Mouse (Mus musculus) cerebellum, postnatal 4 days (tissue): ENCODE measurements around the gene Tpbgl.
A peak's percentile ranks its signal among the peaks of the same experiment; 100 is the strongest.

ENCODE experiments used
- DNase-seq, 2 experiments: peaks; one replicate each; pipeline ENCODE4 v3.0.0; 2022; ENCODE audit warnings: low spot score in 2 of 2, mixed read lengths in 1 of 2

Tpbgl gene

GRCm38 (mm10) chr7:99626376-99627270, at the start of gene Tpbgl:
Gene Tpbgl, minus strand, starts transcription at chr7:99627103.
- peak in 1 of 2 experiments; percentile 40 for DNase-seq

GRCm38 (mm10) chr7:99674890-99675289, 48.0 kb upstream of the Tpbgl start:
- no peak for DNase-seq

- no peak for DNase-seq
These were observed 47.3 kb upstream of the Tpbgl start for GRCm38 (mm10) chr7:99674209-99674608.

- DNase-seq, result no peak
These were observed 46.3 kb upstream of the Tpbgl start for GRCm38 (mm10) chr7:99673188-99673587.

GRCm38 (mm10) chr7:99671544-99672435, 44.9 kb upstream of the Tpbgl start:
- DNase-seq, result no peak

GRCm38 (mm10) chr7:99670915-99671314, 44.0 kb upstream of the Tpbgl start:
- DNase-seq, result no peak

GRCm38 (mm10) chr7:99668802-99669201, 41.9 kb upstream of the Tpbgl start:
- DNase-seq, result peak in 1 of 2 experiments; percentile 33

- no peak for DNase-seq
These were observed 40.2 kb upstream of the Tpbgl start for GRCm38 (mm10) chr7:99667096-99667495.

- no peak for DNase-seq
These were observed 39.0 kb upstream of the Tpbgl start for GRCm38 (mm10) chr7:99665731-99666452.

GRCm38 (mm10) chr7:99664571-99665485, 37.9 kb upstream of the Tpbgl start:
- DNase-seq, result peak in 1 of 2 experiments; percentile 59

GRCm38 (mm10) chr7:99663507-99664220, 36.8 kb upstream of the Tpbgl start:
- DNase-seq, result no peak

GRCm38 (mm10) chr7:99662311-99662710, 35.4 kb upstream of the Tpbgl start:
- no peak for DNase-seq

- peak in 1 of 2 experiments; percentile 38 for DNase-seq
These were observed 34.8 kb upstream of the Tpbgl start for GRCm38 (mm10) chr7:99661571-99662230.

- no peak for DNase-seq
These were observed 34.2 kb upstream of the Tpbgl start for GRCm38 (mm10) chr7:99661071-99661470.

GRCm38 (mm10) chr7:99659379-99660029, 32.6 kb upstream of the Tpbgl start:
- peak; percentile 70 to 71 for DNase-seq

- no peak for DNase-seq
These were observed 27.3 kb upstream of the Tpbgl start for GRCm38 (mm10) chr7:99654244-99654643.

GRCm38 (mm10) chr7:99649585-99649984, 22.7 kb upstream of the Tpbgl start:
- DNase-seq, result no peak

GRCm38 (mm10) chr7:99648623-99649022, 21.7 kb upstream of the Tpbgl start:
- DNase-seq, result peak in 1 of 2 experiments; percentile 38

- no peak for DNase-seq
These were observed 17.8 kb upstream of the Tpbgl start for GRCm38 (mm10) chr7:99644701-99645100.
